ENCODE assay signal across 15 mouse cellular contexts in genomic region chr16:57317882-57318636, GRCm38 (mm10). TPM values are rescaled to one million over a fixed set of nuclear protein-coding genes. Genes with fewer than 3 reads are reported as not detected.
DNase-seq lines count a peak whose midpoint lies in the region; ATAC-seq and TF ChIP-seq lines count a peak whose summit lies in the region.
"Had no signal": no experiment of that assay in that cellular context is flagged by ENCODE, and none has a peak within 500 bp of the region (broad histone marks: within the 10 kb centered on the region; RNA-seq: fewer than 3 reads in every experiment).

No protein-coding gene starts in this region.

- H3K36me3 ChIP-seq in lung, embryonic 14.5 days (ENCODE audit: insufficient read depth): no peaks in the 10 kb centered on the region
- H3K36me3 ChIP-seq in kidney, postnatal 0 days (ENCODE audit: insufficient read depth, low read length): no peaks in the 10 kb centered on the region
- H3K36me3 ChIP-seq in stomach, embryonic 15.5 days: no peaks in the 10 kb centered on the region
- H3K36me3 ChIP-seq: embryonic facial prominence, embryonic 12.5 days; liver, embryonic 15.5 days; midbrain, embryonic 12.5 days had no signal

- H3K9me3 ChIP-seq in lung, embryonic 14.5 days (ENCODE audit: low read depth, low read length): no peaks in the 10 kb centered on the region
- no peaks in the 10 kb centered on the region for H3K9me3 ChIP-seq in kidney, postnatal 0 days (replicated peaks; ENCODE audit: low read length)
- H3K9me3 ChIP-seq in stomach, embryonic 15.5 days: no peaks in the 10 kb centered on the region
- H3K9me3 ChIP-seq: liver, embryonic 15.5 days; midbrain, embryonic 12.5 days had no signal

- no peak overlapping the region for H3K4me3 ChIP-seq in lung, embryonic 14.5 days (ENCODE audit: low read depth, low read length)
- H3K4me3 ChIP-seq in kidney, postnatal 0 days (replicated peaks; ENCODE audit: low read depth, low read length): no peak overlapping the region
- no peak overlapping the region for H3K4me3 ChIP-seq in stomach, embryonic 15.5 days (replicated peaks)
- H3K4me3 ChIP-seq: embryonic facial prominence, embryonic 12.5 days; liver, embryonic 15.5 days; midbrain, embryonic 12.5 days had no signal

- peak; percentile 27 to 55 for DNase-seq in adrenal gland, adult (ENCODE audit: inconsistent age in 2 of 2, low spot score in 1 of 2)
- DNase-seq in adrenal gland, adult 18-20 months (ENCODE audit: low spot score in 2 of 2): no peak
- DNase-seq in lung, embryonic 14.5 days: peak; percentile 55
- no peak for DNase-seq in lung, postnatal 25 days (ENCODE audit: low spot score)
- no peak for DNase-seq in kidney, postnatal 0 days (ENCODE audit: low spot score)
- no peak for DNase-seq in heart, postnatal 25 days (ENCODE audit: low spot score)
- no peak for DNase-seq in layer of hippocampus, adult 8-10 months (ENCODE audit: low spot score in 2 of 2)
- DNase-seq: cerebellum, adult 2 months; gastrocnemius, postnatal 25 days; heart, postnatal 14 days had no signal

- H3K27ac ChIP-seq in lung, embryonic 14.5 days (ENCODE audit: low read depth): peak overlapping the region; percentile 25; the same call in 1 of the 2 replicates
- peak overlapping the region; percentile 58 for H3K27ac ChIP-seq in kidney, postnatal 0 days
- peak overlapping the region; percentile 55; the same call in 1 of the 2 replicates for H3K27ac ChIP-seq in stomach, embryonic 15.5 days
- H3K27ac ChIP-seq: embryonic facial prominence, embryonic 12.5 days; liver, embryonic 15.5 days; midbrain, embryonic 12.5 days had no signal

- 12% methylated on average over 13 of the region's 13 CpGs for WGBS in lung, embryonic 14.5 days
- WGBS in kidney, postnatal 0 days: 42% methylated on average over 13 of the region's 13 CpGs
- 29% methylated on average over 13 of the region's 13 CpGs for WGBS in stomach, embryonic 15.5 days

- no peaks in the 10 kb centered on the region; the same call in 1 of the 2 replicates for H3K4me1 ChIP-seq in lung, embryonic 14.5 days (ENCODE audit: insufficient read depth)
- H3K4me1 ChIP-seq in kidney, postnatal 0 days (replicated peaks; ENCODE audit: insufficient read depth, low read length): no peaks in the 10 kb centered on the region
- H3K4me1 ChIP-seq in stomach, embryonic 15.5 days: 0 out of 2 replicates have a peak, but pooled peaks cover 8% of the 10 kb centered on the region
- H3K4me1 ChIP-seq: liver, embryonic 15.5 days; midbrain, embryonic 12.5 days had no signal

- H3K4me2 ChIP-seq in lung, embryonic 14.5 days: no peak overlapping the region
- no peak overlapping the region for H3K4me2 ChIP-seq in kidney, postnatal 0 days (ENCODE audit: low read length)
- H3K4me2 ChIP-seq in stomach, embryonic 15.5 days: no peak overlapping the region
- H3K4me2 ChIP-seq: embryonic facial prominence, embryonic 12.5 days; liver, embryonic 15.5 days; midbrain, embryonic 12.5 days had no signal

- no peak for TF ChIP-seq CTCF in lung, embryonic 14.5 days (IDR thresholded peaks at IDR 0.05; ENCODE audit: low read depth)
- TF ChIP-seq CTCF in kidney, postnatal 0 days (IDR thresholded peaks at IDR 0.05; ENCODE audit: low read depth): no peak

- H3K27me3 ChIP-seq in lung, embryonic 14.5 days (ENCODE audit: insufficient read depth, low read length): no peaks in the 10 kb centered on the region
- H3K27me3 ChIP-seq in kidney, postnatal 0 days (ENCODE audit: insufficient read depth, low read length): no peaks in the 10 kb centered on the region
- no peaks in the 10 kb centered on the region for H3K27me3 ChIP-seq in stomach, embryonic 15.5 days (replicated peaks)
- H3K27me3 ChIP-seq: embryonic facial prominence, embryonic 12.5 days; liver, embryonic 15.5 days; midbrain, embryonic 12.5 days had no signal

- intact Hi-C loops in heart, postnatal 25 days (cut with DNase I): no loop called here

- peak; percentile 64; the same call in 1 of the 2 replicates for ATAC-seq in lung, embryonic 14.5 days (ENCODE audit: insufficient read depth)
- ATAC-seq in kidney, postnatal 0 days (replicated peaks; ENCODE audit: low FRiP score, low read depth): no peak
- ATAC-seq in stomach, embryonic 15.5 days (ENCODE audit: insufficient read depth, low FRiP score, low read depth): peak; percentile 56; the same call in 1 of the 2 replicates
- ATAC-seq: forebrain, embryonic 14.5 days had no signal

- H3K9ac ChIP-seq in lung, embryonic 14.5 days: no peak overlapping the region
- no peak overlapping the region for H3K9ac ChIP-seq in kidney, postnatal 0 days (ENCODE audit: low read depth, low read length)
- no peak overlapping the region for H3K9ac ChIP-seq in stomach, embryonic 15.5 days
- H3K9ac ChIP-seq: embryonic facial prominence, embryonic 12.5 days; liver, embryonic 15.5 days; midbrain, embryonic 12.5 days had no signal

RNA-seq across cellular contexts. Expression of gene Tmem30c, which starts 25.4 kb away (rescaled TPM):
- total RNA-seq in adrenal gland, adult 18-20 months (2021): not detected
- 0.07 TPM in 1 of 2 replicates, not detected in the other for polyA plus RNA-seq in lung, embryonic 14.5 days (2014; fragmentation: Nextera tagmentation; extraction: Ambion mirVana)
- not detected in 2 replicates for polyA plus RNA-seq in kidney, postnatal 0 days (2015; fragmentation: Nextera tagmentation; extraction: Ambion mirVana)
- polyA plus RNA-seq in stomach, embryonic 15.5 days (2015; fragmentation: Nextera tagmentation; extraction: Ambion mirVana): 0.05 and 0.06 TPM in 2 replicates
- not detected for total RNA-seq in heart, postnatal 25 days (2021)
- 1 to 10 TPM in 1 of 4 experiments, under 1 TPM in 3; 0.18 to 1.4 (median 0.67) TPM for total RNA-seq in layer of hippocampus, adult 8-10 months (2022)
- total RNA-seq: gastrocnemius, postnatal 25 days; heart, postnatal 14 days had no signal
- polyA plus RNA-seq: forebrain, embryonic 14.5 days; liver, embryonic 15.5 days had no signal

RNA-seq across cellular contexts. Expression of gene Filip1l, which starts 34.8 kb away (rescaled TPM):
- total RNA-seq in adrenal gland, adult 18-20 months (2021): 10 to 100 TPM; 21.3 to 32.1 TPM
- 29.0 and 29.2 TPM in 2 replicates for polyA plus RNA-seq in lung, embryonic 14.5 days (2014; fragmentation: Nextera tagmentation; extraction: Ambion mirVana)
- 30.4 and 32.5 TPM in 2 replicates for polyA plus RNA-seq in kidney, postnatal 0 days (2015; fragmentation: Nextera tagmentation; extraction: Ambion mirVana)
- 40.1 and 42.1 TPM in 2 replicates for polyA plus RNA-seq in stomach, embryonic 15.5 days (2015; fragmentation: Nextera tagmentation; extraction: Ambion mirVana)
- 10 to 100 TPM; 32.9 to 40.7 TPM for total RNA-seq in heart, postnatal 25 days (2021)
- total RNA-seq in layer of hippocampus, adult 8-10 months (2022): 1 to 10 TPM; 4.2 to 5.0 (median 4.7) TPM

Comparison
In these comparisons a context has a peak if more than half of its experiments do, and no peak if none do; other contexts are left out.
1. DNase-seq: peak in adrenal gland, adult (2 of 2) and lung, embryonic 14.5 days (single experiment); none in adrenal gland, adult 18-20 months (0 of 2), lung, postnatal 25 days (single experiment), kidney, postnatal 0 days (single experiment), heart, postnatal 25 days (single experiment) and layer of hippocampus, adult 8-10 months (0 of 2).
2. Peak in every context shown above with its lines, with median percentiles within 50 percentile points of each other: H3K27ac ChIP-seq.